Mouse (Mus musculus) cortical plate, adult 2 months (tissue): ENCODE data around the gene Tet2.

Experiments used
- CTCF ChIP-seq: fragments of 200-500 bp; IDR thresholded peaks from 2 replicates; pipeline ENCODE4 v1.5.1; 2011; ENCODE audit warnings: mild to moderate bottlenecking, control low read depth, low read length; ENCODE audit not compliant: insufficient read depth; ENCODE audit errors: extremely low read depth
- POLR2A ChIP-seq: fragments of 200-500 bp; IDR thresholded peaks from 2 replicates; pipeline ENCODE4 v1.6.1; 2011; ENCODE audit warnings: mild to moderate bottlenecking, low read length, control low read depth; ENCODE audit not compliant: insufficient read depth; ENCODE audit errors: extremely low read depth

DNA sequence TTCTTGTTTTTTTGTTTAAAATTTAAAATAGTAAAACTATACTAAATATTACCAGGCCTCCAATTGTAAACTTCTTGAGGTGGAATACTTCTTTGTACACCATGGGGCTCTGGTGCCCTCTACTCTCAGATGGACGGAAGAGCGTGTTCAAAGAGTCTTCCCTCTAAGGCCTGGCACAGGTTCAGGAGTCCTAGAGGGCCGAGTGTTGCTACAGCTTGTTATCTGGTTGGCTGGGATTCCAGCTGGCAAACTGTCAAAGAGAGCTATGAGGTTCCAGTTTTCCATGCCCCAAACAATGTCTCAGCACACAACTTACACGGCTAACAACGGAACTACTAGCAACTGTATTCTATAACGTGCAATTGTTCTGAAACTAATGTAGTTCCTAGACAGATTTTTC, 28.8 kb downstream of the Tet2 start:
- TF ChIP-seq CTCF (no peak), POLR2A (no peak)
